Mouse (Mus musculus) cerebellum, adult 18-20 months (tissue): ENCODE data around the gene Atp8b2.

ENCODE experiments used
- DNase-seq, 2 experiments: peaks; one replicate each; pipeline ENCODE4 v3.0.0; 2021

Gene Atp8b2

DNA sequence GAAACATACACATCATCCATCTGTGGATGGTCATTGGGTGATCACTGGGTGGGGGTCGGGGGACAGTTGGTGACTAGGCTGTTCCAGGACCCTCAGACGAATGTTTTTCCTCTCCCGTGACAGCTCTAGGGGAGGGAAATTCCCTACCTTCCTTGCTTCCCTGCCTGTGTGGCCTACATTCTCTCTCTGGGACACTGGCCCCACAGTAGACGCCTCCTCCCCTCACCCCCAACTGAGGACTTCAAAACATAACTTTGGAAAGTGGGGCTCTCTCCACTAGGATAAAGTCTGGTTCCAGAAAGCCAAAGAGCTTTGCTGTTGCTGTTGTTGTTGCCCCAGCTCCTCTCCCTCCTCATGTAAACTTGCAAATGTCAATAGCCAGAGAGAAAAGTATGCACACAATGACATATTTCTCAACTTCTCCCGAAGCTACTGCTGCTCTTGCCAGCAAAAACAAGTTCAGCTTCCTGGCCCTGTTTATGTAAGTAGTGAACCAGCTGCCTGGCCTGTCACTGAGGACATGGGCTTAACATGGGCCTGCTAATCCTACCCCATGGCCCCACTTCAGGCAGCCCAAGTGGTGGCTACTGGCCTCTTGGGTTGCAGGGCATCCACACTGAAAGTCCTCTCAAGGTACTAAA is 64.3 kb downstream of the Atp8b2 start:
- no peak for DNase-seq

GRCm38 (mm10) chr3:89898011-89898410 is 65.3 kb downstream of the Atp8b2 start:
- DNase-seq = no peak

GRCm38 (mm10) chr3:89897204-89897796 is 66.0 kb downstream of the Atp8b2 start:
- no peak for DNase-seq

DNA sequence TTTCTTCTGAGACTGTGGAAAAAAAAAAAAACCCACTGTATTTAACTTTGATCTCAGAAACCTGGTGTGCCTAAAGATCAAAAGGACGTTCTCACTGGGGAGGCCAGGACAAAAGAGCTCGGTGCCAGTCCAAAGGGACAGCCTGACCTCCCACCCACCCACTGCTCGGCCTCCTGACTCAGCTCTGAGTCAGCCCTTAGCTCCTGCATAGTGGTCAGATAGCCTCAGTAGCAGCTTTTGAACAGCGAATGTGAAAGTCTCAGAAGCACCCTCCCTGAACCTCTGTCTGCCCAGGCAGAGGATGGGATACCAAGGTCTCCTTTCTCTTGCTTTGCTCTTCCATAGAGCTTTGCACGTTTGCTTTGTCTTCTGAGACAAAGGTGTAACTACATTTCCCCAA is 66.7 kb downstream of the Atp8b2 start:
- no peak for DNase-seq

DNA sequence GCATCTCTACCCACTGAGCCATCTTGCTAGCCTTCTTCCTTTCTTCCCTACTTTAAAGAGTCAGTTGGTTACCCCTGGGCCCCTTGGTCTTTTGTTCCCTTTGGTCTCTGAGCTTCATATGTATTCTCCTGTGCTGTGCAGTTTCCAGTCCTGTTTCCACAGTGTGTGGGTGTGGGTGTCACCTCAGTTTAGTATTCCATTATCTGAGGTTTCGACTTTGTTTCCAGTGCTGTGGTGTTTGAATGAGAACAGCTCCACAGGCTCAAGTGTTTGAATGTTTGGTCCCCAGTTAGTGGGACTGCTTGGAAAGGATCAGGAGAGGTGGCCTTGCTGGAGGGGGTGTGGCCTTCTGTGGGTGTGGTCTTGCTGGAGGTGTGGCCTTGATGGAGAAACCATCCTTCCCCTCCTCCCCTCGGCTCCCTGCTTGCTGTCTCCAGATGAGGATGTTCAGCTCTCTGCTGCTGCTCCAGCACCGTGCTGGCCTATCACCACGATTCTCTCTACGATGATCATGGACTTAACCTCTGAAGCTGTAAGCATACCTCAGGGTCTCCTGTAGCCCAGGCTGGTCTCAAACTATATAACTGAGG is 70.7 kb downstream of the Atp8b2 start:
- DNase-seq = no peak

DNA sequence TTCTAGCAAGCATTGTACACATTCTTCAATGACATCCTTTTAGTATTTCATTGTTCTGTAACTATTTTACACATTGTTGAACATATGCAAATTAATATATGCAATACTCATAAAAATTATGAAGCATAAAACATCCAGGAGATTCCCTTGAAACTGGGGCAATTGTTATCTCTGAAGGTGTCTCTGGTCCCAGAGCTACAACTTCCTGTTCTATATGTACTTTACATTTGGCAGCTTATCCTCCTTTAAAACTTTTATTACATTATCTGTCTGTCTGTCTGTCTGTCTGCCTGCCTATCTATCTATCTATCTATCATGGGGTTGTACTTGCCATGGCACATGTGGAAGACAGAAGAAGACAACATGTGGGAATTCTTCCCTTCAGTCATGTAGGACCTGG is 71.6 kb downstream of the Atp8b2 start:
- no peak for DNase-seq

DNA sequence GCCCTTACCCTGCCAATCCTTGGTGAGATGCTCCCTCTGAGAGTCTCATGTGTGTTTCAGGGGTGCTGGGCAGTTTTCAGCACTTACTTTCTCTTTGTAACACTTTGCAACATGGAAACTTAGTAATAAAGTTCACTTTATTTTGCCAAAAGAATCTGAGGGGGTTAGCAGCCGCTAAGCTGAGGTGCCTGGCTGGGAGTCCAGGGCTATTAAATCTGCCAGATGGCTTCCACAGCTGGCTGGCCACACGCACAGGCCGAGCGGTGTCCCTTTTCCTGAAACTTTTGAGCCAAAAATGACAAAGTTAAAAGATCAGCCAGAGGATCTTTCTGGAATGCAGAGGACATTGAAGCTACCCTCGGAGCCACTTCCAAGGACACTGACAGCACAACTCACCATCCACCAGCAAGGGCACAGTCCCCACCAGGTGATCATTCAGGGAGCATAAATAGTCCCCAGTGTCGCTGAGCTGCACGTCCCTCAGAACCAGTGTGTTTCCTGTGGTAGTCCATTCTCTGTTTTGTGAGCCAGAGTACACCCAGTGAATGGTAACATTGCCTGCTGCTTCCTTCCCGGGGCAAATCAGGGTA is 73.4 kb downstream of the Atp8b2 start:
- no peak for DNase-seq
